Mouse (Mus musculus): ENCODE data around the gene Tmc3. TPM values are rescaled to one million over a fixed set of nuclear protein-coding genes. Genes with fewer than 3 reads are reported as not detected.
A peak's percentile ranks its signal among the peaks of the same experiment; 100 is the strongest.

Gene Tmc3
- polyA plus RNA-seq, 1 experiment from 2014 or later = 1.0 TPM

DNA sequence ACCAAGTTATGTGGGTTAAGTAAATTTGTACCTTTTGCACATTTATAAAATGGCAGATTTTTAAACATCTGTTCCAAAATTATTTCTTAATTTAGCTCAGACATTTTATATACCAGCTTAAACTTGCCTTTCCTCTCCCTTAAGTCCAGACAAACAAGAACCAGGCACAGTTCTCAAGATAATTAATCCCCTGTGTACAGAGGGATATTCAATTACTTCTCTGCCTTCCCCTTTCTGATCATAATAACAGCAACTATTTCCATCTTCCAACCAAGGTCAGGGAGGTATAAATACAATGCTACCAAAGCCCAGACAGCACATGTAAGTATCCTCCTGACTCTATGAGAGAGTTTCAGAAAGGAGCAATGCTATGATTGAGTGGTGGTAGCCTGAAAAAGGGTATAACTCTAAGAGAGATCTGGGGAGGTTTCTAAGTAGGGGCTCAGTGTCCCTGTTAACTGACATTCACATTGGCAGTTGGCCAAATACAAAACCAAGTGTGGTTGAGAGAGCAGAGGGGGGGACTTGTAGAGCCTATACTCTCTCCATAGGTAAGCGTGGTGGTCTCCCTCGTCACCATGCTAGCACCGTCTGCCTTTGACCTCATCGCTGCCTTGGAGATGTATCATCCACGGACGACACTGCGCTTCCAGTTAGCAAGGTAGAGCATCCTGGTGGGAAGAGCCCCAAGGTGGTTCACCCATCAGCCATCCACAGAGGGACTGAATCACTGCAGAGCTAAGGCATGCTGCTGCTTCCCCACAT is 19.6 kb downstream of the Tmc3 start:
- Histone ChIP-seq H3K9ac (no peak overlapping the region), H3K4me3 (no peak overlapping the region), H3K36me3 (no peaks in the 10 kb centered on the region), H3K27ac (no peak overlapping the region), H3K4me2 (no peak overlapping the region), H3K4me1 (peaks cover 29% of the 10 kb centered on the region), H3K9me3 (no peaks in the 10 kb centered on the region), H3K27me3 (no peaks in the 10 kb centered on the region; the same call in 1 of the 2 replicates)
- ATAC-seq (ENCODE audit: insufficient number of reproducible peaks, insufficient read depth, low FRiP score, low TSS enrichment, low read depth) = 0 out of 2 replicates have a peak, but pooled peaks have one; percentile 56
- WGBS = 78% methylated on average over 7 of the region's 7 CpGs

GRCm38 (mm10) chr7:83606796-83607195 is 22.1 kb downstream of the Tmc3 start:
- Histone ChIP-seq H3K9ac (no peak overlapping the region), H3K36me3 (no peaks in the 10 kb centered on the region), H3K9me3 (no peaks in the 10 kb centered on the region), H3K4me2 (no peak overlapping the region), H3K27ac (no peak overlapping the region), H3K27me3 (no peaks in the 10 kb centered on the region), H3K4me1 (peaks cover 29% of the 10 kb centered on the region), H3K4me3 (no peak overlapping the region)
- WGBS = 93% methylated on average over 2 of the region's 2 CpGs
- ATAC-seq (ENCODE audit: insufficient number of reproducible peaks, insufficient read depth, low FRiP score, low TSS enrichment, low read depth) = no peak

DNA sequence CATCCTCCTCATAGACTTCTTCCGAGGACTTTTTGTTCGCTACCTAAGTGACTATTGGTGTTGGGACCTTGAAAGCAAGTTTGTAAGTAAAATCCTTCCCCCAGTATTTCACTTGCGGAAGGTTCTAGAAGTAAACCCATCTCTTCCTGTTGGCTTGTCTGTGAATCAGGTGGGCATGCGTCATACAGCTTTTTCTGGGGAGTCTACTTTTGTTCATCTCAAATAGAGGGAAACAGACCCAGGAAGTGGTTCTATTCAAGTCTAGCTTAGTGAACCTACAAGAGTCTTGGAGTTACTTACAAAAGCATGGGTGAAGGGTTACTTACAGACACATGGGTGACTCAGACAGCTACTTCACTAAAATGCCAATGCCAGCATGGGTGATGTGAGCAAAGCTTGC is 25.2 kb downstream of the Tmc3 start:
- 97% methylated on average over 4 of the region's 4 CpGs for WGBS
- H3K4me1 ChIP-seq = peaks cover 13% of the 10 kb centered on the region
- no peak overlapping the region for H3K9ac ChIP-seq
- no peak overlapping the region for H3K27ac ChIP-seq
- ATAC-seq (ENCODE audit: insufficient number of reproducible peaks, insufficient read depth, low FRiP score, low TSS enrichment, low read depth) = no peak
- H3K27me3 ChIP-seq = no peaks in the 10 kb centered on the region
- no peaks in the 10 kb centered on the region for H3K9me3 ChIP-seq
- no peaks in the 10 kb centered on the region for H3K36me3 ChIP-seq
- H3K4me3 ChIP-seq = no peak overlapping the region
- no peak overlapping the region for H3K4me2 ChIP-seq

DNA sequence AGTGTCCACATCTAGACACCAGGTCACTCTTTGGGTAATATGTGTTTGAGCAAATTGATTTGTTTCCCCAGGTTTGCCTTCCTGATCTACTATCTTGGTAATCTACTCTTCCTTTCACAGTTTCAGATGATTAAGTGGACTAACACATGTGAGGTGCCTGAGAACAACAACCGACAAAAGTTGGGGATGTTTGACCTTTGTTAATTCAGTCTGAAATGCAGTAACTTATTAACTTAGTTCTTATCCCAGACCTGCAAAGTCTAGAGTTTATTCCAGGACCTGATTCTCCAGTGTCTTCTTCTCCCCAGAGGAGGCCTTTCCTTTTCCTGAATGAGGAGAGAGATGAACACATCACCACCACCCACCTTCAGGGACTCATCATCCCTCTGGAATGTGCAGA is 27.2 kb downstream of the Tmc3 start:
- H3K9ac ChIP-seq = no peak overlapping the region
- H3K27ac ChIP-seq = no peak overlapping the region
- no peaks in the 10 kb centered on the region for H3K9me3 ChIP-seq
- H3K4me3 ChIP-seq = no peak overlapping the region
- peaks cover 5% of the 10 kb centered on the region for H3K4me1 ChIP-seq
- no peaks in the 10 kb centered on the region for H3K36me3 ChIP-seq
- no peak overlapping the region for H3K4me2 ChIP-seq
- H3K27me3 ChIP-seq = no peaks in the 10 kb centered on the region
- ATAC-seq (ENCODE audit: insufficient number of reproducible peaks, insufficient read depth, low FRiP score, low TSS enrichment, low read depth) = no peak
- WGBS = 80% methylated on average over 1 of the region's 1 CpGs

- H3K27me3 ChIP-seq = no peaks in the 10 kb centered on the region
- WGBS = 89% methylated on average over 3 of the region's 3 CpGs
- H3K9ac ChIP-seq = no peak overlapping the region
- no peak for ATAC-seq (ENCODE audit: insufficient number of reproducible peaks, insufficient read depth, low FRiP score, low TSS enrichment, low read depth)
- no peaks in the 10 kb centered on the region for H3K9me3 ChIP-seq
- no peak overlapping the region for H3K4me2 ChIP-seq
- H3K27ac ChIP-seq = no peak overlapping the region
- H3K36me3 ChIP-seq = no peaks in the 10 kb centered on the region
- peaks cover 13% of the 10 kb centered on the region for H3K4me1 ChIP-seq
- H3K4me3 ChIP-seq = no peak overlapping the region
These were observed 30.5 kb downstream of the Tmc3 start for GRCm38 (mm10) chr7:83615272-83615671.

DNA sequence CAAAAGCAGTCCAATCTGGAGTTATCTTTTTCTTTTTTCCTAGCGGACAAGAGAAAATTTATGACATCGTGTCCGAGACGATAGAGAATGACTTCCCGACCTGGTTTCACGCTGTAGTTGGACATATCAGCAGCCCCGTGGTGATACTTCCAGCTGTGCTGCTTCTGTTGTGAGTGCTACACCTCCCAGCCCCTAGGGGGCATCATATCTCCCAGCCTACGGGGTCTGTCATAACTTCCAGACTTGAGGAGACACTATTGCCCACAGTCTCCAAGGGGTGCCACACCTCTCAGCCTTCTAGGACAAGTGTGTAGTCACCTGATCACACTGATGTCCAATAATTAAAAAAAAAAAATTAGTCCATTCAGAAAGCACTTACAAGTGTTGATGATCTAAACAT is 31.1 kb downstream of the Tmc3 start:
- Histone ChIP-seq H3K4me3 (no peak overlapping the region), H3K4me1 (peaks cover 13% of the 10 kb centered on the region), H3K4me2 (no peak overlapping the region), H3K9ac (no peak overlapping the region), H3K36me3 (no peaks in the 10 kb centered on the region), H3K27ac (no peak overlapping the region), H3K9me3 (no peaks in the 10 kb centered on the region), H3K27me3 (no peaks in the 10 kb centered on the region)
- ATAC-seq (ENCODE audit: insufficient number of reproducible peaks, insufficient read depth, low FRiP score, low TSS enrichment, low read depth) = no peak
- WGBS = 92% methylated on average over 8 of the region's 8 CpGs

DNA sequence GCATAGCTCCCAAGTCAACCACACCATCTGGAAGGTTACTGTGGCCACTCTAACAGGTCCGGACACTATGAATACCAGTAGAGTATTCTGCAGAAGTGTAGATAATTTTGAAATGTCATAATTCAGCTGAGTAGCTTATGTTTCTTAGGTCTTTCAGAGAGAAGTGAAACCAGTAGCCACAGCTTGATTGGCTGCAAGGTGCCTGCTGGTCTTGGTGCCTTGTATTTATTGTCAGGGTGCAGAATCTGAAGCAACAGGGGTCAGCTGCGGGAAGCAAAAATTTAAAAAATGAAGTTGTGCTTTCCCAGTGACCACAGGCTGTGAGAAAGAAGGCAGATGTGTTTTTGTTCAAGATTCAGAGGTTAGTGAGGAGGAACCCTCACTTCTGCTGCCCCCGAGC is 31.5 kb downstream of the Tmc3 start:
- no peak overlapping the region for H3K27ac ChIP-seq
- H3K36me3 ChIP-seq = no peaks in the 10 kb centered on the region
- no peaks in the 10 kb centered on the region for H3K27me3 ChIP-seq
- ATAC-seq (ENCODE audit: insufficient number of reproducible peaks, insufficient read depth, low FRiP score, low TSS enrichment, low read depth) = no peak
- H3K9ac ChIP-seq = no peak overlapping the region
- no peak overlapping the region for H3K4me3 ChIP-seq
- H3K4me1 ChIP-seq = peaks cover 13% of the 10 kb centered on the region
- no peak overlapping the region for H3K4me2 ChIP-seq
- H3K9me3 ChIP-seq = no peaks in the 10 kb centered on the region
- WGBS = 75% methylated on average over 3 of the region's 3 CpGs

DNA sequence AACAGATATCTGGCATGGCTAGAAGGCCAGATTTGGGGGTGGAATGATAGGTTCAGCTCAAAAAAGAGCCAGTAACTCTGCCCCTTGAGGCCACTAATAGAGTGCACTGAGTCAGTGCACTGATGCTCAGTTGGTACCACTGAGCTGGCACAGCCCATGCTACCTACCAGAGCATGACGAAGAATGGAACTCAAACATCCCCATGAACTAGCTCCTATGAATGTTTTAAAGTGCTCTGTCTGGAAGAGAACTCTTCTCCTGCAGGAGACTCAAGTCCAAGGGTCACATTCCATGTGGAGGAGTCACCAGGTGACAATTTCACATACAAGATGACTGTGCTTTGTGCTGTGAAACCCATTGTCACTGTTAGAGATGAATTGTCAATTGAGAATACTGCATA is 34.0 kb downstream of the Tmc3 start:
- H3K27ac ChIP-seq = no peak overlapping the region
- no peak overlapping the region for H3K9ac ChIP-seq
- H3K4me3 ChIP-seq = no peak overlapping the region
- H3K4me1 ChIP-seq = peaks cover 13% of the 10 kb centered on the region
- no peaks in the 10 kb centered on the region for H3K27me3 ChIP-seq
- no peak overlapping the region for H3K4me2 ChIP-seq
- H3K36me3 ChIP-seq = no peaks in the 10 kb centered on the region
- 93% methylated on average over 1 of the region's 1 CpGs for WGBS
- no peak for ATAC-seq (ENCODE audit: insufficient number of reproducible peaks, insufficient read depth, low FRiP score, low TSS enrichment, low read depth)
- no peaks in the 10 kb centered on the region for H3K9me3 ChIP-seq

- Histone ChIP-seq H3K4me2 (no peak overlapping the region), H3K9ac (no peak overlapping the region), H3K4me3 (no peak overlapping the region), H3K4me1 (0 out of 2 replicates have a peak, but pooled peaks cover 5% of the 10 kb centered on the region), H3K27ac (no peak overlapping the region), H3K27me3 (no peaks in the 10 kb centered on the region), H3K36me3 (no peaks in the 10 kb centered on the region), H3K9me3 (no peaks in the 10 kb centered on the region)
- ATAC-seq (ENCODE audit: insufficient number of reproducible peaks, insufficient read depth, low FRiP score, low TSS enrichment, low read depth) = no peak
- 83% methylated on average over 6 of the region's 6 CpGs for WGBS
These were observed 37.9 kb downstream of the Tmc3 start for GRCm38 (mm10) chr7:83622582-83622981.

- Histone ChIP-seq H3K36me3 (no peaks in the 10 kb centered on the region), H3K4me3 (no peak overlapping the region), H3K4me1 (no peaks in the 10 kb centered on the region), H3K27ac (no peak overlapping the region), H3K9me3 (no peaks in the 10 kb centered on the region), H3K9ac (no peak overlapping the region), H3K4me2 (no peak overlapping the region), H3K27me3 (no peaks in the 10 kb centered on the region)
- 82% methylated on average over 1 of the region's 1 CpGs for WGBS
- ATAC-seq (ENCODE audit: insufficient number of reproducible peaks, insufficient read depth, low FRiP score, low TSS enrichment, low read depth) = no peak
These were observed 39.3 kb downstream of the Tmc3 start for GRCm38 (mm10) chr7:83624065-83624464.

GRCm38 (mm10) chr7:83626557-83627257 is 42.0 kb downstream of the Tmc3 start:
- WGBS = 86% methylated on average over 8 of the region's 8 CpGs
- Histone ChIP-seq H3K4me3 (no peak overlapping the region), H3K4me1 (peaks cover 9% of the 10 kb centered on the region)

GRCm38 (mm10) chr7:83627369-83627768 is 42.6 kb downstream of the Tmc3 start:
- Histone ChIP-seq H3K4me3 (no peak overlapping the region), H3K27ac (no peak overlapping the region), H3K9me3 (no peaks in the 10 kb centered on the region), H3K9ac (no peak overlapping the region), H3K4me2 (no peak overlapping the region), H3K27me3 (no peaks in the 10 kb centered on the region), H3K4me1 (peaks cover 9% of the 10 kb centered on the region), H3K36me3 (no peaks in the 10 kb centered on the region)
- 90% methylated on average over 4 of the region's 4 CpGs for WGBS
- no peak for ATAC-seq (ENCODE audit: insufficient number of reproducible peaks, insufficient read depth, low FRiP score, low TSS enrichment, low read depth)

More at GRCm38 (mm10) chr7:83626557-83627257, 42.0 kb downstream of the Tmc3 start:
- Histone ChIP-seq H3K9me3 (no peaks in the 10 kb centered on the region), H3K9ac (no peak overlapping the region), H3K27ac (no peak overlapping the region), H3K36me3 (no peaks in the 10 kb centered on the region), H3K27me3 (no peaks in the 10 kb centered on the region), H3K4me2 (no peak overlapping the region)
- ATAC-seq (ENCODE audit: insufficient number of reproducible peaks, insufficient read depth, low FRiP score, low TSS enrichment, low read depth) = no peak

Data from embryonic facial prominence, embryonic 13.5 days (tissue).